Mouse (Mus musculus): ENCODE measurements around the gene Ppp1r37.

- no peak for TF ChIP-seq MAFK (IDR thresholded peaks at IDR 0.05; ENCODE audit: insufficient read depth, low read depth, low read length)
- no peak for TF ChIP-seq HCFC1 (IDR thresholded peaks at IDR 0.05; ENCODE audit: borderline replicate concordance, insufficient read depth, low read length)
- no peak for TF ChIP-seq ZNF384 (IDR thresholded peaks at IDR 0.05; ENCODE audit: low read depth, low read length)
Observed at GRCm38 (mm10) chr7:19520032-19520431, 42.8 kb downstream of the Ppp1r37 start.
